ENCODE assay signal across 17 mouse cellular contexts in genomic region chr4:9057676-9058075, GRCm38 (mm10).
A peak's percentile ranks its signal among the peaks of the same experiment; 100 is the strongest.
DNase-seq lines count a peak whose midpoint lies in the region; TF ChIP-seq lines count a peak whose summit lies in the region.
"Had no signal": no experiment of that assay in that cellular context is flagged by ENCODE, and none has a peak within 500 bp of the region (broad histone marks: within the 10 kb centered on the region; RNA-seq: fewer than 3 reads in every experiment).

No protein-coding gene starts in this region.

- no peaks in the 10 kb centered on the region for H3K36me3 ChIP-seq in heart, adult 2 months (ENCODE audit: control insufficient read depth, insufficient read depth, low read length)
- H3K36me3 ChIP-seq: embryonic facial prominence, embryonic 13.5 days; limb, embryonic 15.5 days; stomach, embryonic 15.5 days had no signal

- no peaks in the 10 kb centered on the region; the same call in 1 of the 2 replicates for H3K4me1 ChIP-seq in heart, adult 2 months (ENCODE audit: control insufficient read depth, insufficient read depth, low read length)
- H3K4me1 ChIP-seq: limb, embryonic 15.5 days; stomach, embryonic 15.5 days had no signal

- H3K4me3 ChIP-seq in heart, adult 2 months: no peak overlapping the region
- no peak overlapping the region for H3K4me3 ChIP-seq in gastrocnemius, adult 2 months
- H3K4me3 ChIP-seq: embryonic facial prominence, embryonic 13.5 days; forebrain, embryonic 13.5 days; limb, embryonic 15.5 days; megakaryocyte, embryonic 14.5 days; stomach, embryonic 15.5 days had no signal

- no peak for TF ChIP-seq POLR2A in heart, adult 2 months (IDR thresholded peaks at IDR 0.05; ENCODE audit: insufficient read depth, low read depth, low read length)

- no peak for TF ChIP-seq EP300 in heart, adult 2 months (IDR thresholded peaks at IDR 0.05; ENCODE audit: insufficient read depth, low read depth, low read length)

- 0 out of 2 replicates have a peak, but pooled peaks have one; percentile 1 for TF ChIP-seq CTCF in heart, adult 2 months (IDR thresholded peaks at IDR 0.05)
- TF ChIP-seq CTCF in gastrocnemius, adult 2 months (IDR thresholded peaks at IDR 0.05): no peak; the same call in 1 of the 2 replicates

- no peaks in the 10 kb centered on the region for H3K27me3 ChIP-seq in heart, adult 2 months (ENCODE audit: control insufficient read depth, insufficient read depth, low read length)
- H3K27me3 ChIP-seq: embryonic facial prominence, embryonic 13.5 days; forebrain, embryonic 13.5 days; limb, embryonic 15.5 days; stomach, embryonic 15.5 days had no signal

- WGBS in heart, adult 2 months: 65% methylated on average over 4 of the region's 4 CpGs

- peak overlapping the region; percentile 67 for H3K27ac ChIP-seq in heart, adult 2 months
- peak overlapping the region; percentile 93 for H3K27ac ChIP-seq in gastrocnemius, adult 2 months
- H3K27ac ChIP-seq: embryonic facial prominence, embryonic 13.5 days; forebrain, embryonic 13.5 days; limb, embryonic 15.5 days; stomach, embryonic 15.5 days had no signal

- peak; percentile 44 to 48 for DNase-seq in heart, adult 2 months
- no peak for DNase-seq in heart, postnatal 25 days (ENCODE audit: low spot score)
- DNase-seq in Muller cell, postnatal 12 days (ENCODE audit: inconsistent ontology term): peak; percentile 84
- DNase-seq in gastrocnemius, adult 2 months: peak; percentile 93
- peak; percentile 27 to 41 for DNase-seq in heart, postnatal 10 days
- DNase-seq in urinary bladder, postnatal 10 days (ENCODE audit: low spot score): no peak
- no peak for DNase-seq in left cerebral cortex, postnatal 4 days
- DNase-seq: adrenal gland, postnatal 25 days; cerebellum, adult 8-10 months; kidney, adult 9 months; layer of hippocampus, adult 9-11 months; lung, postnatal 10 days had no signal

- H3K9ac ChIP-seq in heart, adult 2 months (ENCODE audit: low read depth, low read length): no peak overlapping the region
- H3K9ac ChIP-seq: embryonic facial prominence, embryonic 13.5 days; forebrain, embryonic 13.5 days; limb, embryonic 15.5 days; stomach, embryonic 15.5 days had no signal

- H3K79me2 ChIP-seq in heart, adult 2 months (replicated peaks; ENCODE audit: control insufficient read depth, insufficient read depth, low read length): no peaks in the 10 kb centered on the region

- intact Hi-C loops in heart, adult 2 months (cut with DNase I): no loop called here
- intact Hi-C loops in heart, postnatal 25 days (cut with DNase I): no loop called here
- intact Hi-C loops in gastrocnemius, adult 2 months (cut with DNase I): loop anchor here (2.0 to 10.0 kb wide), 4 partner anchors 37 to 587 kb away; no protein-coding TSS in a partner anchor
- intact Hi-C loops in heart, postnatal 10 days (cut with DNase I): no loop called here
- intact Hi-C loops in left cerebral cortex, postnatal 4 days (cut with DNase I): no loop called here

Comparison
In these comparisons a context has a peak if more than half of its experiments do, and no peak if none do; other contexts are left out.
1. DNase-seq: peak in heart, adult 2 months (2 of 2), Muller cell, postnatal 12 days (single experiment), gastrocnemius, adult 2 months (single experiment) and heart, postnatal 10 days (2 of 2); none in heart, postnatal 25 days (single experiment), urinary bladder, postnatal 10 days (single experiment) and left cerebral cortex, postnatal 4 days (single experiment).